Mouse (Mus musculus) stomach, postnatal 0 days (tissue): ENCODE results near the gene Mettl21e.

Experiments
- CTCF ChIP-seq: IDR thresholded peaks from 2 replicates; pipeline ENCODE4 v1.5.1; 2016; ENCODE audit warnings: antibody characterized with exemption, low read depth, mild to moderate bottlenecking, moderate library complexity
- EP300 ChIP-seq: optimal IDR thresholded peaks from 2 replicates; pipeline ENCODE3; 2016; ENCODE audit warnings: antibody characterized with exemption

DNA sequence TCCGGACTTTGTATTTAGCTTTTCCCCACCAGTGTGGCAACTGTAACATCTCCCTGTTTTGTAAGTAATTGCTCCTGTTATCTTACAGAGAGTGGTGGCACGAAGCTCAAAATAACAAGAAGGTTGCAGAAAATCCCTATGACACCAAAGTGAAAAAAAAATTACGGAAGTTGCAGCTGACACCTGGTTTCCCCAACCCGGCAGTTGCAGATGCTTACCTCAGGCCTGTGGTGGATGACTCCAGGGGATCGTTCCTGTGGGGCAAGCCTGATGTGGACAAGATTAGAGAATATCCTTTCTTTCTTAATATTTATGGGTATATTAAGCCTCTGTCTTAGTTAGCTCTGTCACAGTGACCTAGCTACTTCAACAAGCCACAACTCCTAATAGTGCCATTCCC is 40.7 kb downstream of the Mettl21e start:
- TF ChIP-seq EP300, result no peak
- TF ChIP-seq CTCF, result no peak
